Mouse (Mus musculus): ENCODE results near the gene Thbd. TPM values are rescaled to one million over a fixed set of nuclear protein-coding genes. Genes with fewer than 3 reads are reported as not detected.

Thbd gene
- 4.6 and 5.2 TPM in 2 replicates for polyA plus RNA-seq (2014; fragmentation: Nextera tagmentation; extraction: Ambion mirVana)

GRCm38 (mm10) chr2:148407870-148408760 is at the start of gene Thbd:
Gene Thbd (minus strand): TSS chr2:148408188.
- H3K4me3 ChIP-seq (ENCODE audit: low read depth, low read length): peak within 1 kb of the TSS; percentile 44
- ATAC-seq (replicated peaks; ENCODE audit: low FRiP score) (peak; percentile 74), DNase-seq (ENCODE audit: low spot score) (peak; percentile 40)
- 2% methylated on average over 35 of the region's 35 CpGs for WGBS
- H3K4me1 ChIP-seq (replicated peaks; ENCODE audit: control insufficient read depth, insufficient read depth, low read length): peaks cover 5% of the 10 kb centered on the region
- peak within 1 kb of the TSS; percentile 69 for H3K4me2 ChIP-seq
- H3K9me3 ChIP-seq (ENCODE audit: control insufficient read depth, low read length): no peaks in the 10 kb centered on the region
- H3K27me3 ChIP-seq (replicated peaks; ENCODE audit: control insufficient read depth, insufficient read depth, low read length): peaks cover 31% of the 10 kb centered on the region
- H3K9ac ChIP-seq (ENCODE audit: low read depth, low read length): peak within 1 kb of the TSS; percentile 40; the same call in 1 of the 2 replicates
- H3K36me3 ChIP-seq (ENCODE audit: control insufficient read depth, insufficient read depth, low read length): no peaks in the 10 kb centered on the region
- H3K27ac ChIP-seq (ENCODE audit: low read depth, low read length): no peak within 1 kb of the TSS

DNA sequence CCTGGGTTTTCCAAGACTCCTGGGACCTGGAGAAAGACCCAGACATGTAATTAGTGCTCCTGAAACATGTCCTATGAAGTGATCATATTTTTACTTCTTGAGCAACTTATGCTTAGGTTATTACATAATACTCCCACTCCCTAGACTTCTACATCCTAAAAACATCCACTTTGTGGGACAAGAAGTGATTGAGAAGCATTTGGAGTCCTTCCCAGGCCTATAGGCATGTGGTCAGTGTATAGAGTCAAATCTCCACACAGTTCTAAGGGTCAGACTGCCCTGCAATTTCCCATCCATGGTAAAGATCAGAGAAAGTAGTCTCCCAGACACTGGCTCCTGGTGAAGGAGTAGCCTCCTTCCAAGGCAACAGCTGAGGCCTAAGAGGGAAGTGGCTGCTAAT is 47.4 kb upstream of the Thbd start:
- H3K9me3 ChIP-seq (ENCODE audit: control insufficient read depth, low read length): no peaks in the 10 kb centered on the region
- H3K4me2 ChIP-seq: no peak overlapping the region
- H3K27me3 ChIP-seq (replicated peaks; ENCODE audit: control insufficient read depth, insufficient read depth, low read length): no peaks in the 10 kb centered on the region
- no peaks in the 10 kb centered on the region for H3K4me1 ChIP-seq (replicated peaks; ENCODE audit: control insufficient read depth, insufficient read depth, low read length)
- DNase-seq (ENCODE audit: low spot score): no peak
- H3K27ac ChIP-seq (ENCODE audit: low read depth, low read length): no peak overlapping the region
- no peak for ATAC-seq (replicated peaks; ENCODE audit: low FRiP score)
- no peaks in the 10 kb centered on the region for H3K36me3 ChIP-seq (ENCODE audit: control insufficient read depth, insufficient read depth, low read length)
- no peak overlapping the region for H3K4me3 ChIP-seq (ENCODE audit: low read depth, low read length)
- H3K9ac ChIP-seq (ENCODE audit: low read depth, low read length): no peak overlapping the region

DNA sequence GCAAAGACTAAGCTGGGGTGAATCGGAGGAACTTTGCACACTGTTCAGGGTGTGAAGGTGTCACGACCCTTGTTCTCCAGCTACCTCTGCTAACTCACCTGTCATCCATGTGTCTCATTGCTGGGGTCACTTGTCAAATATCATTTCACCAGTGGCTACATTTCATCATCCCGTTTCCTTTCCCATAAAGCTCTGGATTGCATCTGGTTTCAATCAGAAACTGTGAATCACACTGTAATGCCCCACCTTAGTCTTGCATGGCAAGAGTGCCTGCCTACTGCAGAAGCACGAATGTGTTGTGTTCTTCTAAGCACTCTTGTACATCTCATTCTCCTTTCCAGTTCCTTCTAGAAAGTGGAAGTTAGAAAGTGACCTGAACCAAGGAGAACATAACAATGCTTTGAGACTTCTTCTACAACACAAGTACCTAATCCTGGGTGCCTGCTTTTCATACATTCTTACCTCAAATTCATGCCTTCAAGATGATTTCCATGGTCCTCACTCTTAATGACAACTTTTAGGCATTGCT is 46.1 kb upstream of the Thbd start:
- no peaks in the 10 kb centered on the region for H3K9me3 ChIP-seq (ENCODE audit: control insufficient read depth, low read length)
- H3K4me2 ChIP-seq: no peak overlapping the region
- no peaks in the 10 kb centered on the region for H3K36me3 ChIP-seq (ENCODE audit: control insufficient read depth, insufficient read depth, low read length)
- no peaks in the 10 kb centered on the region for H3K4me1 ChIP-seq (replicated peaks; ENCODE audit: control insufficient read depth, insufficient read depth, low read length)
- WGBS: 65% methylated on average over 4 of the region's 4 CpGs
- H3K27ac ChIP-seq (ENCODE audit: low read depth, low read length): no peak overlapping the region
- H3K4me3 ChIP-seq (ENCODE audit: low read depth, low read length): no peak overlapping the region
- no peaks in the 10 kb centered on the region for H3K27me3 ChIP-seq (replicated peaks; ENCODE audit: control insufficient read depth, insufficient read depth, low read length)
- no peak for ATAC-seq (replicated peaks; ENCODE audit: low FRiP score)
- H3K9ac ChIP-seq (ENCODE audit: low read depth, low read length): no peak overlapping the region
- DNase-seq (ENCODE audit: low spot score): no peak

DNA sequence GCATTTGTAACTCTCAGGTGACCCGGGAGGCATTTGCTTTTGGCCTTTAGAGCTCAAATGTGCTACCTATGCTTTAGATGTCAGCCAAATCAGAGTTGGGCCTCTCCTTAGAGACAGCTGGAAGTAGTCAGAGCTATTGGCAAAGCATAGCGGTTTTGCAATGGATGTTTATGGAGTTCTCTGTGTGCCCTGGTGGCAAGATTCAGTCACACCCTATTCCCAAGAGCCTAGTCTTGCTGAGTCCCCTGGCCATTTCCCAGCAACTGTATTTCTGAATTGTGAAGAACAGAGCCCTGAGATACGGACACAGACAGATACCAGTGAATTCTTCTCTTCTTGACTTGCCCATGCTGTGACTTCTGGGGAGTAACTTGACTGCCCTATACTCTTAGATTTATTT is 45.1 kb upstream of the Thbd start:
- H3K4me3 ChIP-seq (ENCODE audit: low read depth, low read length): no peak overlapping the region
- no peaks in the 10 kb centered on the region for H3K9me3 ChIP-seq (ENCODE audit: control insufficient read depth, low read length)
- H3K4me2 ChIP-seq: no peak overlapping the region
- no peak overlapping the region for H3K27ac ChIP-seq (ENCODE audit: low read depth, low read length)
- H3K36me3 ChIP-seq (ENCODE audit: control insufficient read depth, insufficient read depth, low read length): no peaks in the 10 kb centered on the region
- WGBS: 90% methylated on average over 3 of the region's 3 CpGs
- H3K4me1 ChIP-seq (replicated peaks; ENCODE audit: control insufficient read depth, insufficient read depth, low read length): no peaks in the 10 kb centered on the region
- H3K27me3 ChIP-seq (replicated peaks; ENCODE audit: control insufficient read depth, insufficient read depth, low read length): no peaks in the 10 kb centered on the region
- ATAC-seq (replicated peaks; ENCODE audit: low FRiP score) (no peak), DNase-seq (ENCODE audit: low spot score) (no peak)
- no peak overlapping the region for H3K9ac ChIP-seq (ENCODE audit: low read depth, low read length)

GRCm38 (mm10) chr2:148451498-148451897 is 43.5 kb upstream of the Thbd start:
- no peak overlapping the region for H3K4me2 ChIP-seq
- H3K27ac ChIP-seq (ENCODE audit: low read depth, low read length): no peak overlapping the region
- H3K4me1 ChIP-seq (replicated peaks; ENCODE audit: control insufficient read depth, insufficient read depth, low read length): no peaks in the 10 kb centered on the region
- no peak overlapping the region for H3K9ac ChIP-seq (ENCODE audit: low read depth, low read length)
- no peak for DNase-seq (ENCODE audit: low spot score)
- no peaks in the 10 kb centered on the region for H3K36me3 ChIP-seq (ENCODE audit: control insufficient read depth, insufficient read depth, low read length)
- no peaks in the 10 kb centered on the region for H3K27me3 ChIP-seq (replicated peaks; ENCODE audit: control insufficient read depth, insufficient read depth, low read length)
- no peak for ATAC-seq (replicated peaks; ENCODE audit: low FRiP score)
- 74% methylated on average over 5 of the region's 5 CpGs for WGBS
- no peak overlapping the region for H3K4me3 ChIP-seq (ENCODE audit: low read depth, low read length)
- H3K9me3 ChIP-seq (ENCODE audit: control insufficient read depth, low read length): no peaks in the 10 kb centered on the region

DNA sequence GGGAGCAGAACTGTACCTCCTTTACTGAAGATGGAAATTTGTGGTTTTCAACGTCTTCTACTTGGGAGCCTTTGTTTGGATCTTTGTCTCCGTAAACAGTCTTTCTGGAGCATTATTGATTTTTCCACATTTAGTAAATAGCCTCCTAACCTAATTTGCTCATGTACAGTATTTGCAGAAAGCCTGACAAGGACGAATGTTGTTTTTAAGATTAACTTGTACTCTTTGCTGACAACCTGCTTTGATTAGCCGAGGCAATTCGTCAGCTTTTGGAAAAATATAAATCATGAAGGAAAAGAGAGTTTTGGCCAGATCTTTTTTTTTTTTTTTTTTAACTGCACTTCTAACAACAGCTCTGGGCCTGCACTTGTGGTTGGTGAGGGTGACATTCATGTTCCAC is 42.6 kb upstream of the Thbd start:
- H3K4me2 ChIP-seq: no peak overlapping the region
- no peak overlapping the region for H3K9ac ChIP-seq (ENCODE audit: low read depth, low read length)
- no peaks in the 10 kb centered on the region for H3K4me1 ChIP-seq (replicated peaks; ENCODE audit: control insufficient read depth, insufficient read depth, low read length)
- ATAC-seq (replicated peaks; ENCODE audit: low FRiP score) (no peak), DNase-seq (ENCODE audit: low spot score) (no peak)
- H3K27ac ChIP-seq (ENCODE audit: low read depth, low read length): no peak overlapping the region
- H3K36me3 ChIP-seq (ENCODE audit: control insufficient read depth, insufficient read depth, low read length): no peaks in the 10 kb centered on the region
- 67% methylated on average over 5 of the region's 5 CpGs for WGBS
- H3K4me3 ChIP-seq (ENCODE audit: low read depth, low read length): no peak overlapping the region
- H3K9me3 ChIP-seq (ENCODE audit: control insufficient read depth, low read length): no peaks in the 10 kb centered on the region
- H3K27me3 ChIP-seq (replicated peaks; ENCODE audit: control insufficient read depth, insufficient read depth, low read length): no peaks in the 10 kb centered on the region

GRCm38 (mm10) chr2:148449659-148450058 is 41.7 kb upstream of the Thbd start:
- Histone ChIP-seq H3K9me3 (ENCODE audit: control insufficient read depth, low read length) (no peaks in the 10 kb centered on the region), H3K4me1 (replicated peaks; ENCODE audit: control insufficient read depth, insufficient read depth, low read length) (no peaks in the 10 kb centered on the region), H3K36me3 (ENCODE audit: control insufficient read depth, insufficient read depth, low read length) (no peaks in the 10 kb centered on the region), H3K27me3 (replicated peaks; ENCODE audit: control insufficient read depth, insufficient read depth, low read length) (no peaks in the 10 kb centered on the region), H3K4me3 (ENCODE audit: low read depth, low read length) (no peak overlapping the region), H3K27ac (ENCODE audit: low read depth, low read length) (no peak overlapping the region), H3K9ac (ENCODE audit: low read depth, low read length) (no peak overlapping the region), H3K4me2 (no peak overlapping the region)
- WGBS: 76% methylated on average over 1 of the region's 1 CpGs
- DNase-seq (ENCODE audit: low spot score) (no peak), ATAC-seq (replicated peaks; ENCODE audit: low FRiP score) (no peak)

DNA sequence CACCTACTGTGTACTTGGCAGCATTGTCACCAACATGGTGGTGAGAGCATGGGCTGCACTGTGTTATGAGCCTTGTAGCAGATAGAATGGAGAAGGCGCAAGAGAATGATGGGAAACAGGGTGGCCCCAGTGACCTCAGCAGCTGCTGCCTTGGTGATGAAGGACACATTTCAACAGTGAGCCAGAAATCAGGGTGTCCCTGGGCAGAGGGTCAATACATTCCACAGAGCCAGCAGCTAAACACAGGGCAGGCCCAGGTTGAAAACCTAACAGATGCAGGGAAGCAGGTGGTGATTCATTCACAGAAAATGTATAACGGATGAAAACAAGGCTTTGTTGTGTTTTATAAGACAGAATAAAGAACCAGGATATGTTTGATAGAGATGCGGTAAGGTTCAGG is 38.5 kb upstream of the Thbd start:
- DNase-seq (ENCODE audit: low spot score) (no peak), ATAC-seq (replicated peaks; ENCODE audit: low FRiP score) (no peak)
- Histone ChIP-seq H3K9ac (ENCODE audit: low read depth, low read length) (no peak overlapping the region), H3K4me3 (ENCODE audit: low read depth, low read length) (no peak overlapping the region), H3K36me3 (ENCODE audit: control insufficient read depth, insufficient read depth, low read length) (no peaks in the 10 kb centered on the region), H3K4me1 (replicated peaks; ENCODE audit: control insufficient read depth, insufficient read depth, low read length) (peaks cover 6% of the 10 kb centered on the region; the same call in 1 of the 2 replicates), H3K9me3 (ENCODE audit: control insufficient read depth, low read length) (no peaks in the 10 kb centered on the region), H3K27me3 (replicated peaks; ENCODE audit: control insufficient read depth, insufficient read depth, low read length) (no peaks in the 10 kb centered on the region), H3K4me2 (no peak overlapping the region), H3K27ac (ENCODE audit: low read depth, low read length) (no peak overlapping the region)
- WGBS: 75% methylated on average over 3 of the region's 3 CpGs

- H3K27me3 ChIP-seq (replicated peaks; ENCODE audit: control insufficient read depth, insufficient read depth, low read length): no peaks in the 10 kb centered on the region
- 83% methylated on average over 1 of the region's 1 CpGs for WGBS
- no peak for ATAC-seq (replicated peaks; ENCODE audit: low FRiP score)
Observed at GRCm38 (mm10) chr2:148445616-148446015, 37.6 kb upstream of the Thbd start.

More at GRCm38 (mm10) chr2:148445616-148446015, 37.6 kb upstream of the Thbd start:
- Histone ChIP-seq H3K4me2 (no peak overlapping the region), H3K27ac (ENCODE audit: low read depth, low read length) (no peak overlapping the region), H3K36me3 (ENCODE audit: control insufficient read depth, insufficient read depth, low read length) (no peaks in the 10 kb centered on the region), H3K9ac (ENCODE audit: low read depth, low read length) (no peak overlapping the region), H3K9me3 (ENCODE audit: control insufficient read depth, low read length) (no peaks in the 10 kb centered on the region), H3K4me3 (ENCODE audit: low read depth, low read length) (no peak overlapping the region), H3K4me1 (replicated peaks; ENCODE audit: control insufficient read depth, insufficient read depth, low read length) (peaks cover 6% of the 10 kb centered on the region; the same call in 1 of the 2 replicates)
- no peak for DNase-seq (ENCODE audit: low spot score)
